Mouse (Mus musculus) hindbrain, embryonic 14.5 days (tissue): ENCODE measurements around the gene Slc45a1. TPM values are rescaled to one million over a fixed set of nuclear protein-coding genes. Genes with fewer than 3 reads are reported as not detected.
A peak's percentile ranks its signal among the peaks of the same experiment; 100 is the strongest.

Experiments used
- ATAC-seq: fragments of 200-750 bp; cut with Nextera tagmentation; 2 replicates; pipeline ENCODE4 v1.8.0; 2017; ENCODE audit warnings: moderate number of reproducible peaks, mild to moderate bottlenecking, moderate TSS enrichment, moderate library complexity; ENCODE audit not compliant: low FRiP score
- DNase-seq: peaks from one replicate; pipeline ENCODE4 v3.0.0-alpha.2; 2015; ENCODE audit warnings: low spot score
- H3K27ac ChIP-seq: fragments of 300-500 bp; sonication (generic); 2 replicates; pipeline ENCODE4 v1.5.1; 2014; ENCODE audit warnings: mild to moderate bottlenecking, moderate library complexity
- H3K27me3 ChIP-seq: fragments of 300-500 bp; sonication (generic); 2 replicates; pipeline ENCODE4 v1.6.1; 2014; ENCODE audit warnings: mild to moderate bottlenecking, low read length, mixed read lengths; ENCODE audit not compliant: control insufficient read depth, insufficient read depth
- H3K36me3 ChIP-seq: fragments of 300-500 bp; sonication (generic); replicated peaks from 2 replicates; pipeline ENCODE4 v1.6.1; 2014; ENCODE audit not compliant: control insufficient read depth, insufficient read depth
- H3K4me1 ChIP-seq: fragments of 300-500 bp; sonication (generic); replicated peaks from 2 replicates; pipeline ENCODE4 v1.6.1; 2014; ENCODE audit warnings: antibody characterized with exemption, low read length, mixed read lengths; ENCODE audit not compliant: control insufficient read depth, insufficient read depth
- H3K4me2 ChIP-seq: fragments of 300-500 bp; sonication (generic); replicated peaks from 2 replicates; pipeline ENCODE4 v1.6.1; 2014; ENCODE audit warnings: mild to moderate bottlenecking, moderate library complexity
- H3K4me3 ChIP-seq: fragments of 300-500 bp; sonication (generic); replicated peaks from 2 replicates; pipeline ENCODE4 v1.5.1; 2014; ENCODE audit warnings: mild to moderate bottlenecking, low read length
- H3K9ac ChIP-seq: fragments of 300-500 bp; sonication (generic); 2 replicates; pipeline ENCODE4 v1.6.1; 2014
- H3K9me3 ChIP-seq: fragments of 300-500 bp; sonication (generic); 2 replicates; pipeline ENCODE4 v1.6.1; 2016; ENCODE audit warnings: low read length; ENCODE audit not compliant: control insufficient read depth
- WGBS: fragments of 180-500 bp; shearing (Covaris S2); extraction: QIAGEN DNeasy Blood & Tissue Kit; methylation state at CpG from one replicate; pipeline ENCODE4 v1.1.7; 2014; 5-methylcytosine and 5-hydroxymethylcytosine counted together
- polyA plus RNA-seq: library from polyadenylated mRNA; unstranded; fragments of >200 nt; fragmentation: Nextera tagmentation; extraction: Ambion mirVana; gene quantifications from 2 replicates; pipeline ENCODE4 v1.2.1, GENCODE M21; 2014

Slc45a1 gene
- polyA plus RNA-seq, 1 experiment from 2014 or later, result 35.9 TPM

GRCm38 (mm10) chr4:150636635-150637034, 15.3 kb downstream of the Slc45a1 start:
- Histone ChIP-seq H3K9ac (no peak overlapping the region), H3K4me3 (no peak overlapping the region), H3K27ac (no peak overlapping the region), H3K4me2 (no peak overlapping the region), H3K9me3 (no peaks in the 10 kb centered on the region), H3K27me3 (no peaks in the 10 kb centered on the region), H3K36me3 (peaks cover 49% of the 10 kb centered on the region), H3K4me1 (no peaks in the 10 kb centered on the region)
- DNase-seq (no peak), ATAC-seq (no peak)
- WGBS, result 86% methylated on average over 6 of the region's 6 CpGs

- DNase-seq (no peak), ATAC-seq (no peak)
- Histone ChIP-seq H3K4me3 (no peak overlapping the region), H3K36me3 (peaks cover 41% of the 10 kb centered on the region), H3K27ac (no peak overlapping the region), H3K27me3 (no peaks in the 10 kb centered on the region), H3K9me3 (no peaks in the 10 kb centered on the region), H3K4me2 (no peak overlapping the region), H3K9ac (no peak overlapping the region), H3K4me1 (no peaks in the 10 kb centered on the region)
- 80% methylated on average over 10 of the region's 10 CpGs for WGBS
These were observed 16.4 kb downstream of the Slc45a1 start for GRCm38 (mm10) chr4:150635568-150635967.

- DNase-seq (no peak), ATAC-seq (no peak)
- Histone ChIP-seq H3K4me3 (no peak overlapping the region), H3K4me1 (no peaks in the 10 kb centered on the region), H3K27ac (no peak overlapping the region), H3K36me3 (peaks cover 15% of the 10 kb centered on the region), H3K9me3 (no peaks in the 10 kb centered on the region), H3K4me2 (no peak overlapping the region), H3K9ac (no peak overlapping the region), H3K27me3 (no peaks in the 10 kb centered on the region)
- WGBS, result 82% methylated on average over 11 of the region's 11 CpGs
These were observed 22.7 kb downstream of the Slc45a1 start for GRCm38 (mm10) chr4:150629266-150629665.

- Histone ChIP-seq H3K4me3 (no peak overlapping the region), H3K36me3 (peaks cover 19% of the 10 kb centered on the region), H3K9ac (no peak overlapping the region), H3K27ac (no peak overlapping the region), H3K4me1 (no peaks in the 10 kb centered on the region), H3K4me2 (no peak overlapping the region), H3K9me3 (no peaks in the 10 kb centered on the region), H3K27me3 (no peaks in the 10 kb centered on the region)
- ATAC-seq (no peak), DNase-seq (peak; percentile 44)
- 51% methylated on average over 6 of the region's 6 CpGs for WGBS
These were observed 25.8 kb downstream of the Slc45a1 start for GRCm38 (mm10) chr4:150625951-150626732.

- Histone ChIP-seq H3K4me2 (no peak overlapping the region), H3K4me3 (no peak overlapping the region), H3K27ac (no peak overlapping the region), H3K9me3 (no peaks in the 10 kb centered on the region), H3K27me3 (no peaks in the 10 kb centered on the region), H3K4me1 (no peaks in the 10 kb centered on the region), H3K36me3 (peaks cover 27% of the 10 kb centered on the region), H3K9ac (no peak overlapping the region)
- ATAC-seq (peak; percentile 16; the same call in 1 of the 2 replicates), DNase-seq (peak; percentile 64)
- 35% methylated on average over 1 of the region's 1 CpGs for WGBS
These were observed 26.5 kb downstream of the Slc45a1 start for GRCm38 (mm10) chr4:150625425-150625824.

GRCm38 (mm10) chr4:150624933-150625332, 27.0 kb downstream of the Slc45a1 start:
- no peak overlapping the region for H3K4me3 ChIP-seq
- 90% methylated on average over 4 of the region's 4 CpGs for WGBS

GRCm38 (mm10) chr4:150624214-150624823, 27.7 kb downstream of the Slc45a1 start:
- H3K4me1 ChIP-seq, result no peaks in the 10 kb centered on the region
- no peak overlapping the region for H3K27ac ChIP-seq
- H3K9ac ChIP-seq, result no peak overlapping the region
- DNase-seq, result no peak
- H3K9me3 ChIP-seq, result no peaks in the 10 kb centered on the region
- H3K4me2 ChIP-seq, result no peak overlapping the region
- no peaks in the 10 kb centered on the region for H3K27me3 ChIP-seq
- ATAC-seq, result no peak
- WGBS, result 68% methylated on average over 11 of the region's 11 CpGs
- H3K36me3 ChIP-seq, result peaks cover 37% of the 10 kb centered on the region
- H3K4me3 ChIP-seq, result no peak overlapping the region

More at GRCm38 (mm10) chr4:150624933-150625332, 27.0 kb downstream of the Slc45a1 start:
- Histone ChIP-seq H3K4me1 (no peaks in the 10 kb centered on the region), H3K4me2 (no peak overlapping the region), H3K9ac (no peak overlapping the region), H3K27me3 (no peaks in the 10 kb centered on the region), H3K9me3 (no peaks in the 10 kb centered on the region), H3K27ac (no peak overlapping the region), H3K36me3 (peaks cover 32% of the 10 kb centered on the region)
- DNase-seq, result no peak
- no peak for ATAC-seq

- 88% methylated on average over 13 of the region's 13 CpGs for WGBS
- H3K27me3 ChIP-seq, result no peaks in the 10 kb centered on the region
These were observed 29.3 kb downstream of the Slc45a1 start for GRCm38 (mm10) chr4:150622641-150623040.

GRCm38 (mm10) chr4:150619011-150619410, 33.0 kb downstream of the Slc45a1 start:
- no peak for ATAC-seq
- H3K4me3 ChIP-seq, result no peak overlapping the region
- no peaks in the 10 kb centered on the region for H3K9me3 ChIP-seq
- H3K4me2 ChIP-seq, result no peak overlapping the region
- H3K36me3 ChIP-seq, result peaks cover 90% of the 10 kb centered on the region
- no peaks in the 10 kb centered on the region for H3K27me3 ChIP-seq
- no peaks in the 10 kb centered on the region for H3K4me1 ChIP-seq
- WGBS, result 86% methylated on average over 7 of the region's 7 CpGs
- no peak overlapping the region for H3K9ac ChIP-seq
- no peak overlapping the region for H3K27ac ChIP-seq
- DNase-seq, result no peak

More at GRCm38 (mm10) chr4:150622641-150623040, 29.3 kb downstream of the Slc45a1 start:
- DNase-seq (no peak), ATAC-seq (no peak)
- H3K36me3 ChIP-seq, result peaks cover 53% of the 10 kb centered on the region
- no peak overlapping the region for H3K27ac ChIP-seq
- no peak overlapping the region for H3K9ac ChIP-seq
- H3K9me3 ChIP-seq, result no peaks in the 10 kb centered on the region
- no peak overlapping the region for H3K4me3 ChIP-seq
- H3K4me1 ChIP-seq, result no peaks in the 10 kb centered on the region
- no peak overlapping the region for H3K4me2 ChIP-seq
